Mouse (Mus musculus) 3T3-L1 (cell line): ENCODE results near the gene Scg5.

Source experiments
- DNase-seq: peaks from one replicate; pipeline ENCODE4 v3.0.0-alpha.2; 2015; ENCODE audit warnings: low read depth, low spot score

Gene Scg5

DNA sequence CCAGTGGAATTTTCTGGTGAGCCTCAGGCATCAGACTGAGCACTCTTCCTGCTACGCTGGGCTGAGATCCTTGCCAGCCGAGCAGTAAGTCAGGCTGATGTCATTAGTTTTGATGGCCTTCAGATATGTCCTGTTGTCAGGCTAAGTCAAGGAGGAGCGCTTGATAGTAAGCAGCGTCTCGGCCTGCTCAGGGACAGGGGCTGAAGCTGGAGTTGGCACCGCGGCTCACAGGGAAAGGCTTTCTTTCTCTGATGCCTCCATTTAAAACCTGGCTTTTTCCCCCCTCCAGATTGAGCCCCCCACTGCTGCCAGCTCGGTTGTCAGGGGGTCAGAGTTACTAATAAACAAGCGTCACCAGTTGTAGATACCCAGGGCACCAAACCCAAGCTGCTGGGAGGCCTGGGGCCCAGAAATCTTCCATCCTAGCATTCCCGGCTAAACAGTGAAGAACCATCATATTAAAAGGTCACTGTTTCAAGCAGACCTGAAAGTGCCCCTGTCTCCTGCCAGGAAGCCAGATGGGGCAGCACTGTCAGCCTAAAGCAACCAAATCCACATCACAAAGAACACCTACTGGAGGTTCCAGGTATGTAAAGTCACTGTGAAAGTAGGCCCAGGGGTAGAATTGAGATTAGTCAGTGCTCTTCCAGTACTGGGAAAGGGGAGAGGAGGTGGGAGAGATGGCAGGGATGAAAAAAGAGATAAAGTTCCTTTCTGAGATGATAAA lies 21.9 kb downstream of the Scg5 start:
- no peak for DNase-seq

DNA sequence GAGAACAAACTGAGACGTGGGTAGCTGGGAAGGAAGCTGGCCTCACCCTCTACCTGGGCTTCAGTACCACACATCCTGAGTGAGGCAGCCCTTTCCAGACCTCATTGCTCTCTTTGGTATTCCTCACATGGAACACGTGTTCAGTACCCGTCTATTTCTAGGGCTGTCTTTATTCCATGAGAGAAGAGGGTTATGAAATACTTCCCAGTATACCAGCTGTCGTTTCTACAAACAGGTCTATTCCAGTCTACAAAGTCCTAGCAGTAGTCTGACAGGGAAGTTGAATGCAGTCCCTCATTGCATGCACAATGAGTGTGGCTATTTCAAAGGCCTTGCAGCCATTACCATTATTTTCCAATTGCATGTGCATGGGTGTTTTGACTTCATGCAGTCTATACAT lies 23.2 kb downstream of the Scg5 start:
- DNase-seq, result no peak

DNA sequence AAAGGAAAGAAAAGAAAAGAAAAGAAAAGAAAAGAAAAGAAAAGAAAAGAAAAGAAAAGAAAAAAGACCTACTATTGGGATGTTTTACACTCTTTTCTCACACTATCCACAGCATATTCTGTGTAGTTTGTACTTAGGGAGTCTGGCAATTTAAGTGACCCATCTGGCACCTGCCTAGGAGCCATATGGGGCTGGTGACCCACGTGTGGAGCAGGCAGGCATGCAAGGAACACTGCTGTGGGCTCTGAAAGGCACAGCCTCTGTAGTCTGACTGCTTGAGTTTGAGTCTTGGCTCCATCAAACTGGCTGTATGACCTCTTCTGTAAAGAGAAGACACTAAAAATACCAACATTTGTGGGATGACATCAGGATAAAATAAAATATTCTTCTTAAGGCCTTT lies 25.2 kb downstream of the Scg5 start:
- DNase-seq, result no peak

DNA sequence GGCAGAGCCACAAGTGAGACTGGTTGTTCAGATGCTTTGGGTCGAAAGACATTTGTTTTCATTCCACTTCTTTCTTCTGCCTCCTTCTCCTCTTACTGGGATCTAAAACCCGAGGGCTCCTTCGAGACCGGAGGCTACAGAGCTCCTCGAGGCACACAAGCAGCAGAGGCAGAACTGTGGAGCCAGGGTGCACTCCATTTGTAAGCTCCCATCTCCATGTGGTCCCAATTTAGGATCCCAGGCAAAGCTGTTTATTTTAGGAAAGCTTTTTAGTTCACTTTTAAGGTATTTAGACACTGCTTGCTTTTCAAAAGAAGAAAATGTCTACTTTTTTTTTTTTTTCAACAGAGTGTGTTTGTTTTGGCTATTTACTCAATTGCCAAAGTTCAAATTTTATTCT lies 28.1 kb downstream of the Scg5 start:
- no peak for DNase-seq

DNA sequence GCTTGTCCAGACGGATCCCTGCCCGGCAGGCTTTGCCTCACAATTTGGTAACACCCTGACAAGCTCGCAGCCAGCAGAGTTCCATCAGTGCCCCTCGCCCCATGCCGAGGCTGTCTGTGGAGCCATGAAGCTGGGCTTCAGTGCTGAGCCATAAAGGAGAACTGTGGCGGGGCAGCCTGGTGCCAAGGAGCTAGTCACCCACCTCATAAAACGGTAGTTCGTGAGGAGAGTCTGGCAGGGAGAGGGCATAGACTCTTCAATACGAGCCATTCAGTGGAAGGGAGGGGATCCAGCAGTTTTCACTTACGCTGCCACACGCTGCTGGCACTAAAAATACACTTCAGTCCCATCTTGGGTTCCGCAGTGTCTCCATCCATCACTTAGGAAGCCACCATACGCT lies 30.3 kb downstream of the Scg5 start:
- DNase-seq, result no peak

DNA sequence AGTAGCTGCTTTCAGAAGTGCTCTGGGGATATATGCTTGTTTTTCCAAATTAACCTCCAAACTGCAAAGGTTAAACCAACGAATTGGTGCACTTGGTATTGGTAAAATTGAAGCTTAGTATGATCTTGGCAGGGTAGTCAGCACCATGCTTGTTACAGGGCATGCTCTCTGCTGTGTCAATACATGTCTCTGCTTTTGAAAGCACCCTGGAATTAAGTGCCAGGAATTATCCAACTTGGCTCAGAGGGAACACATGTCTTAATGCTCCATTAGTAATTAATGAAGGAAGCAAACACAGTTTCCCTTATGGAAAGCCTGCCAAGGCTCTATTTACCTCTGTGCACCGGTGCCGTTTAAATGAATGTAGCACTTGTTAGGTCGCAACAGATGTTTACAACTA lies 33.7 kb downstream of the Scg5 start:
- no peak for DNase-seq

DNA sequence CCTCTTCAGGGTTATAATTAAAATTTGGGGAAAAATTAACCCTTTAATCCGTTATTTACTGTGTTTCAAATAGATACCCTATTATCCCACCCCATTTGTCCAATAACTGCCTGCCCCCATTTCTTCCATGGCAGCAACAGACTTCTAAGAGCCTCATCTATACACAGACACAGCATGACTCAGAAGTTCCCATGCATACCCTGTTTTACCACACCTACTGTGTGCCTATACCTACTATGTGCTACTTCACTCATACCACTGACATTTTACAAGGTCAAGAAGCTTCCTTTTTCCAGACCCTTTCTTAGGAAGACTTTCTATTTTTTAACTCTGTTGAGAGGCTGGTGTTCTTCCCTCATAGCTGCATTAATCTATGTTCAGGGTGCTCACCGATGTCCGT lies 35.4 kb downstream of the Scg5 start:
- no peak for DNase-seq

DNA sequence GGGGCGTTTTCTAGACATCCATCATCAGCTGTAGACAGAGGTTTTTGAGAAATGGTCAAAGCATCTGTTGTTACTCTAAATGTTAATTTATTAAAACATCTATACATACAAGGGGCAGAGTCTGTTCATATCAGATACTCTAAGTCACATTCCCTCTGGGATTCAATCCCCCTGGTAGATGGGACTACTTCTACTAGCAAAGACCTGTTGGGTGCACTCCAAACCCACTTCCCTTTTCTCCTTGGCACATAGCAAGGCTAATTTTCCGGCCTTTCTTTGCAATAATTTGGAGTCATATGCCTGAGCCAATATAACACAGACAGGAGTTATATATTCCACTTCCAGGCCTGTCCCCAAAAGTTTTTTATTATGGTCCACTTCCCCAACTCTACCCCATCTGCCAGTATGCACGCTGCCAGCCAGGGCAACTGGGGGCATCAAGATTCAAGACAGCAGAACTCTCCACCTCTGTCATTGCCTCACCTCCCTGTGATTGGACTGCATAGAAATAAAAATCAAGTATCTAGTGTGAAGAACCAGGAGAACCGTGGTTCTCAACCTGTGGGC lies 40.0 kb downstream of the Scg5 start:
- DNase-seq, result peak; percentile 62

DNA sequence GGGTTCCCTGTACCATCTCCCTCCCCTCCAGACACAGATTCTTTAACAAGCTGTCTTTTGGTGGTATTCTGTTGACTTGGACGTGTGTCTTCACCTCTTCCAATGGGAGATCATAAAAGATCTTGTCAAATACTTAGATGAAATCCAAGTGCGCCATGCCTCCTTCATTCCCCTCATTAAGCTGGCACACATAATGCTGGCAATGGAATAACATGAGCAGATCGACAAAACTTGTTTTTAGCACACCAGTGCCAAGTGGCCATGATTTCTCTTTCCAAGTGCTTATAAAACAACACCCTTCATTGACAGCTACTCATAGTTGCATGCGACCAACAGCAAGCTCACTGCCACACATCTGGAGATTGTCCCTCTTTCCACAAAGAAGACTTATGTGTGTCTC lies 41.0 kb downstream of the Scg5 start:
- no peak for DNase-seq

DNA sequence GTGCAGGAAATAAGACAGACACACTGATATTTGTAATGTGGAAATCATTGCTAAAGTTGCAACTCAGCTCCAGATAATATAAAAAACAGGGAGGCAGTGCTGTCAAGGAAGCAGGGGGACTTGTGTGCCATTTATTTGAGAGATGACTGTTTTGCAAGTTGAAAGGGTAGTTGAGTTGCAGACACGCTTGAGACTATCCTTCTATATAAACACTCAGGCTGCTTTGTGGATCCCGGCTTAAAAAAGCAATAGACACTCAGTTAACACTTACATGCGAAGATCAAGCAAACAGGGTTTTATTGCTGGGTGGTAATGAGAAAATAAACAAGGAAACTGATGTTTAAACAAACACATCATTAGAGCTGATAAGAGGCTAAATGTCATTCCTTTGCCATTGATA lies 44.1 kb downstream of the Scg5 start:
- no peak for DNase-seq

DNA sequence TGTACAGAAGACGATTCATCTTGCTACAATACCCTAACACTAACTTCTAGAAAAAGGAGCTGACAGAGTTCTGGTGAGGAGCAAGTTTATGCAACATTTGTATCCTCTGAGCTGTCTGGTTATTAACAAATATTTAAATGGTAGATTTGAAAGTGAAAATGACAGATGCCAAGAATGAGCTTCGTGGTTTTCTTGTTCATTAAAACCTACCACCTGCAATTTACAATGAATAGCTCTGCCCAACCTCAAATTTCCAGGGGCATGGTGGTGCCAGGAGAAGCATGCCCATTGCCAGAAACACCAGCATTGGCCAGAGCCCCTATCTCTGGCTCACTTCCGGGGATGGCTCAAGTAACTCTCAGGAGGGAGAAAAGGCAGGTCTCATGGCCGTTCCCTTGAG lies 47.4 kb downstream of the Scg5 start:
- DNase-seq, result no peak

DNA sequence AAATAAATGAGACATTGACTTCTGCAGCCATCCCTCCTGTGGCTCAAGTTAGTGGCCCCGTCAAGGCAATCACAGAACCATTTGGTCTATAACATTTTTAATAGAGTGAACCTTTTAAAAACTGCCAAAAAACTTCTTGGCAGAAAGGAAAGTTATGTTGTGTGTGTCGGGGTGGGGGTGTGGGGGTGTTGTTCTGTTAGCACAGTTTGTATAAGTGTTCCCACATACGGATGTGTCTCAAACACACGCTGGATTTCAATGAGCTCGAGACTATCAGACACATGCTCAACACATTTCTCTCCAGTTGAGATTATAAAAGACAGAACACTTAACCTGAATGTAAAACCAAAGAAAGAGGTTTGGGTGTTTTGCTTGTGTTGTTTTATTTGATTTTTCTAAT lies 47.8 kb downstream of the Scg5 start:
- DNase-seq, result no peak

DNA sequence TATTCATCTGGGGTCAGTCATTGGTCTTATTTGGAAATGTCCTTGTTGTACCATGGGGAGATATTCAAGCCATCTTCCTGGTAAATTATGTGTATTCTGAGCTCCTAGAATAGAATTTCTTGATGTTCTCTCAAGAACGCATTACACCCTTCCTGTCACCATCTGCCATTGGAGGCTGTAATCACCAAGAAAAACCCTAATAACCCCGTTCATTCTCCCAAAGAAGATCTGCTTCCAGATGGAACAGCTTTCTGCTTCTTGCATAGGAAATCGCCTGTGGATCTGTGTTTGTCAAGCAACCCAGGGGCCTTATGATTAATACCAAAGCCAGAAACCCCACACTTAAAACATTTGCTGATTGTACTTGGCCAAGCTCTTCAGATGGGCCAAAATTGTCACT lies 49.6 kb downstream of the Scg5 start:
- no peak for DNase-seq

DNA sequence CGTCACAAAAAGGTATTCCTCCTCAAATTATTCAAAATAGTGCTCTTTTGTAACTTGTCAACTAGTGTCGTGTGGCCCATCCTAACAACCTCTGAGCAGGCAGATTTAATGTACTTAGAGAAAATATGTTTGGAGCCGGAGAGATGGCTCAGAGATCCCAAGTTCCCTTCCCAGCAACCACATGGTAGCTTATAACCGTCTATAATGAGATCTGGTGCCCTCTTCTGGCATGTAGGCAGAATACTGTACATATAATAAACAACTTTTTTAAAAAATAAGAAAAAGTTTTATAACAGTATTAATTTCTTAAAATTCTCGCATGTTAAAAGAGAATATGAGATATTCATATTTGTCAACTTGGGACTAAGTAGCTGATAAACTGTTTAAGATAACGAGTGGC lies 50.9 kb downstream of the Scg5 start:
- peak; percentile 58 for DNase-seq

DNA sequence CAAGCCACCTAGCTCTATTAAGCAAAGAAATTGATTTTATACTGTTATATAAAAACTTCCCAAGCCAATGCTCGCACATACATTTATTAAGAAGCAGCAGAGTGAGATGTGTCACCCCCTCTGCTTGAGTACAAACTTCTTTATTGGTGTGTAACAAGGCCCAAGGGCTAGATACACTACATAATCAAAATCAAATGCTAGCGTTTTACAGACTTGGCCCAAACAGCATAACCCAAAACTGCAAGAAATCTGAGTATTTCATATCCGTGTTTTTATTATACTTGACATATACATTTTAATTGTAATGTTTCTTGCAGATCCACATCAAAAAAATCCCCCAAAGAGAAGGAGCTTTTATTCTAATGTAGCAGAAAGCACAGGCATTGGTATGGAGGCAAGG lies 52.6 kb downstream of the Scg5 start:
- no peak for DNase-seq

DNA sequence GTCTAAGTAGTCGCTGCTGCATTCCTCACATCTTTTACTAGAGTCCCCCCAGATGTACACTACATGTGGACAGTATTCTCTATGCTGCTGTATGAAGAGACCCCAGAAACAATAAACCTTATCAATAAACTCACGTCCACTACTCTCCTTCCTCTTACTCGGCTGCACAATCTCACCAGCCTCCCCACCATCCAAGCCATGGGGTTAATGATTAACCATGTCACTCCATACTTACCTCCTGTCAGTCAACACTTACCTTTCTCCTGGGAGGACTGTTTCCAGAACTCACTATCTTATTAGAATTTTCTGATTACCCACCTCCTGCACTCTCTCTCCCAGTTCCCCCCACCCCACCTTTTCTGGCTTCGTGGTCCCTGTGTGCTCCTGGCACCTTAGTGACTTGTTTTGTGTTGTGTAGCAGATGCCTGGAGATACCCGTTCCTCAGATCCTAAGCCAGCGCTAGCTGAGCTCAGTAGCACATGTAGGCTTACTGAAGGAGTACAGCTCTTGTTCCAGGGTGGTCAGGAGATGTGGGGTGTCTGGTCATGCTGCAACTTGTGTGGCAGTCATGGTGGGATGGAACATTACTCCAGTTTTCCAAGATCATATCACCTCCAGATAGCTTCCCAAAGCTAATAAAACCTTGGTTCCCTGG lies 54.6 kb downstream of the Scg5 start:
- DNase-seq, result no peak

DNA sequence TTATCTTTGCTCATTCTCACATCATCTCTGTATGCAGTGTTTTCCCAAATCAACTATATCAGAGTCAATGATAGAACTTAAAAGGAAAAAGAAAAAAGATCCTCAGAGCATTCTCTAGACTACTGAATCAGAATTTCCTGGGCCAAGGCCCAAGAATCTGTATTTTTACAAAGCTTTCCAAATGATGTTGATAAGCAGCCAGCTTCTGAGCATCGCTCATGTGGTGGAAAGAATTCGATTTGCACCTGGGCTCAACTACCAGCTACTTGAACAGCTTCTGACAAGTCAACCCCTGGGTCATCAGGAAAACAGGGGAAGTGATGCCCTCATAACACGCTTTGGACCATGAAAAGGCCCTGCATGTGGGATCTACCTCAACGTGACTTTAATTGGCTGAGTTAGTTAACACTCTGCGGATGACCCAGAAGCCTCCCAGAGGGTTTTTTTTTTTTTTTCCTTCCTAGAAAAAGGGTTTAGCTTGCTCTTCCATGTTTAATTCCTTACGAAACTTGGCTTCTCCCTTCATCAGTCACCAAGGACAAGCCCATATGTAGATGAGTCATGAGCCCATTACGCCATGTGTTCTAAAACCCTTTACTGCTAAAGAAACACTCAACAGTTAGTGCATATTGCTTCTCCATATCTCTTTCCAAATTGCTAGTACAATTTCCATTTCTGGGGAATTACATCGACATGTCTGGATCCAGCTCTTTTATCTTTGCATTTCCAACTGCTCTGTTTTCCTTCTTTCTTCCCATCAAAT lies 60.2 kb downstream of the Scg5 start:
- peak; percentile 88 for DNase-seq

DNA sequence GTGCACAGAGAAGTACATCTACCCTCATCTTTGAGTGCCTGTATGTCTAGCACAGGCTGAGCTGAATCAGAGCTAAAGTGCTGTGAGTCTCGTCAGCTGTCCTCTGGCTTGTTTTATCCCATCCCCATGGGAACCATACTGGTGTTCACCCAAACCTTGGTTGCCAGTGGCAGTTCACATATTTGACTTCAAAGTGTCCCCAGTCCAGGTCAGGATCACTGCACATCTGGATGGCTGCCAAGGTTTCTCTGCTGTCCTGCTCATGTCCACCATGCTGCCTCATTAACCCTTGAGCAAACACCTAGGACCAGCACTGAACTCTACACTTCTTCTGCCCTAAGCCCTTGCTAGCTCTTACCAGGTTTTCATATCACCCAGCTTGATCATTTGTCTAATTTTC lies 63.0 kb downstream of the Scg5 start:
- DNase-seq, result no peak

DNA sequence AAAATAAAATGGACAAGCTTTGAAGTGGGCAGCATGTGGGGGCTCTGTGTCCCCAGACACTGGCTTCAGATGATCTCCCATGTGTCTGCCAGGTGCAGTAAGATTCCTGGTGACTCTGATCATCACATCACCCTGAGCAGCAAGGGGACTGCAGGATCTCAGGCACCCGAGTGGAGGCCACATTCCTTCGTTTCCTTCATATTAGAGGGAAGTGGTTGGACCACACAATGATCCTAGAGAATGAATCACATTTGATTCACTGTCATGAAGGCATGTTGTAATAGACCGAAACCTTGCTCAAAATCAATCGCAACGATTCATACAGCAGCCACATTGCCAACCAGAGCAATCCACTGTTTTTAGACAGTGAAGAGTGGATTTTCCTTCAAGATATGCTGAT lies 64.0 kb downstream of the Scg5 start:
- DNase-seq, result peak; percentile 76

DNA sequence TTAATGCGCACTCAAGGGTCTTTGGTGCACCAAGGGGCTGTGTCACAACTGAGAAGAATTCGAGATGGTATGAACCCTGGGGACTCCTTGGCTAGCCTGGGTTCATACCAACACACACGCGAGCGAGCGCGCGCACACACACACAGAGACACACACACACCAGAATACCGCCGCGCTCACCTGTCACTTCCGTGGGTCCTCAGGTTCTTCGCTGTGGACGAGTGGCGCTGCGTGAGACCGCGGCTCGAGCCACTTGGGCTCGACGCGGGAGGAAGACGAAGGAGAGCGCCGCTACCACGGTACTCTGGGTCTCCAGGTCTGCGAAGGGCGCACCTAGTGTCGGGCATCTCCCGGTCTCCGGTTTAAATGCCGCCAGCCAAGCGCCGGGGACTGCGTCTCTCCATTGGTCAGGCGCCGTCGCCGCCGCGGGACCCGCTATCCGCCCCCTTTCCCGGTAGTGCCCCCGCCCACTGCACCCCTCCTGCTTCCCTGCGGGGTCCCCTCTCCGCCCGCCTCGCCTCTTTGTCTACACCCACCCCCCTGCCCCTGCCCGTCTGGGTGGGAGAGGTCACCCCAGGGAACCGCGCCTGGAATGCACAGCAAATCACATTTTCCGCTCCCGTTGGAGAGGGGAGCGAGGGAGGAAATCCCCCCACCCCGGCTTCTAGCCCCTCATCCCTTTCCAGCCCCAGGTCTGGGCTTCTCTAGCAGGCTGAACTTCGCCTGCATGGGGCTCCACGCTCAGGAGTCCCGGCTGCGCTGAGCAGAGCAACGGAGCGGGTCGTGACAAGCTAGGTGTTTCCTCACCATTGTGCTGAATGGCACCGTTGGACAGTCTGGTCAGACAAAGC lies 70.4 kb downstream of the Scg5 start, which contains the start of gene Grem1:
Gene Grem1, minus strand, starts transcription at position 336 of the 851 bp plus-strand sequence.
- DNase-seq, result peak; percentile 48

DNA sequence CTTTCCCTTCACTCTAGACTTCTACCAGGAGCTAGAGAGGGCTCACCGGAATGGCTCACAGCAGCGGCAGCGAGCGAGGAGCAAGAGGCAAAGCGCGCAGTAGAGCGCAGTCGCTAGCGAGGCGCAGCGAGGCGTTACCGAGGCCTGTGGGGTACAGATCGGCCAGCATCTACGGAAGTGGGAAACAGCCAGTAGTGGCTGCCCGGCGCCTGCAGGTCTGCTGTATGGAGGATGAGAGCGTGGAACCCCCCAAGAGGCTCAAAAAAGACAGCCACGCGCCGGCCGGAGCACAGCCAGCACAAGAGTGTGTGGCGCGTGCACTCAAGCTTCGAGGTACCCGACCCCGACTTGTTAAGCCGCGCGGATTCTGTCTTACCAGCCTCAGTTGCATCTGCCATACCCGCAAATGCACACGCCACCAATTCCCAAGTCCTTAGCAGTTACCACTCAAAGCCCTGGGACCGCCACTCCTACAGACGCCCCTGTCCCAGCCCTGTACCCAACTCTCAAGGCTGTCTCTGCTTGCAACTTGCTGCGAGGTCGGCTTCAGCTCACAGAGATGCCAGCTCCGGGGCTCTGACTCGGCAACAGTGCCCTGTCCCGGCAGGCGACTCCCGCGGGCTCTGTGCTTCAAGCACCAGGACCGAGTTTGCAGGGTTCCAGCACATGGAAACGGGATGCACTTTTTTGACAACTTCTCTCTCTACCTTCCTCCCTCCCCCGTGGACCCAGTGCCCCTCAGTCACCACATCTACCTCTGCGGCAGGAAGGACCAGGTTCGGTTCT lies 71.2 kb downstream of the Scg5 start:
- peak; percentile 55 for DNase-seq
